Mouse (Mus musculus) heart, adult 2 months (tissue): ENCODE results near the gene Agap3.

ENCODE experiments used
- CTCF ChIP-seq: fragments of 200-600 bp; IDR thresholded peaks from 2 replicates; pipeline ENCODE4 v1.8.1; 2022; ENCODE audit warnings: antibody characterized with exemption, mild to moderate bottlenecking, moderate library complexity
- POLR2A ChIP-seq: fragments of 200-500 bp; IDR thresholded peaks from 2 replicates; pipeline ENCODE4 v1.6.1; 2011; ENCODE audit warnings: mild to moderate bottlenecking, low read depth, low read length, control low read depth; ENCODE audit not compliant: insufficient read depth

- TF ChIP-seq CTCF (no peak), POLR2A (no peak)
Observed at GRCm38 (mm10) chr5:24508406-24508805, 56.4 kb downstream of the Agap3 start.
